Mouse (Mus musculus) cerebellum, adult 18-20 months (tissue): ENCODE data around the gene Nav2.

Experiments
- DNase-seq, 2 experiments: peaks; one replicate each; pipeline ENCODE4 v3.0.0; 2021

Gene Nav2

DNA sequence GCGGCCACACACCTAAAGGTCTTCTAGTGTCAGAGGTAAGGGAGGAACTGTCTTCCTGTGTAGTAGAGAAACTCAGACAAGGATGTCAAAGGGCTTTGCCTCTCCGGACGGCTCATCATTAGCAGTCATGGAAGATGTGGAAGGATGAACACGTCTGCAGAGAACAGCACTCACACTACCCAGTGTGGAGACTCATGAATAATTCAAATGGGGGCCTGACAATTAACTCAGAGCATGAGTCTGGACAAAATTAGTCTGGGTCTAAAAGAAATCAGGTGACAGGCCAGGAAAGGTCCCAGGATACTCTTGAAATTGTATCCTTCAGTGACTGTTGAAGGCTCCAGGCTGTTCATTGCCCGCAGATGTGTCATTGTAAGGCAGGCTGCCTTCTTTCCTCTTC is 17.5 kb upstream of the Nav2 start:
- DNase-seq, result no peak

GRCm38 (mm10) chr7:48893093-48893492 is 15.4 kb upstream of the Nav2 start:
- no peak for DNase-seq

DNA sequence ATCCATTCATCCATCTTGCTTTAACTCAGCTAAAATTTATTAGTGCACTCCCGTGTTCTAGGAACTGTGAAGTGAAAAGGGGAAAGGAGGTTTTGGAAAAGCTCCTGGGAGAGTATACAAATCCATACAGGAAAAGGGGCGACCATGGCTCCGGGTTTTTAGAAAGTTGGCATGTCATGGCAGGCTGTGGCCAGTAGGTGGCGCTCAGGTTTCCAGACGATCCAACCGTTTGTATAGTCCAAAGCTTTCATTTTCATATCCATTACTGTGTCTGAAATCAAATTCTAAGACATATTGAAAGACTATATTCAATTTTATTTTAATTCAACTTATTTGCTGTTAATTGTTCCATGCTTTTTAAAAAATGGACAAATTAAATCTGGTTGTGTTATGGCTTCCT is 14.4 kb upstream of the Nav2 start:
- peak; percentile 60 to 84 for DNase-seq

GRCm38 (mm10) chr7:48894763-48895162 is 13.8 kb upstream of the Nav2 start:
- no peak for DNase-seq

GRCm38 (mm10) chr7:48895475-48895874 is 13.0 kb upstream of the Nav2 start:
- DNase-seq, result no peak

GRCm38 (mm10) chr7:48896051-48896450 is 12.5 kb upstream of the Nav2 start:
- no peak for DNase-seq

DNA sequence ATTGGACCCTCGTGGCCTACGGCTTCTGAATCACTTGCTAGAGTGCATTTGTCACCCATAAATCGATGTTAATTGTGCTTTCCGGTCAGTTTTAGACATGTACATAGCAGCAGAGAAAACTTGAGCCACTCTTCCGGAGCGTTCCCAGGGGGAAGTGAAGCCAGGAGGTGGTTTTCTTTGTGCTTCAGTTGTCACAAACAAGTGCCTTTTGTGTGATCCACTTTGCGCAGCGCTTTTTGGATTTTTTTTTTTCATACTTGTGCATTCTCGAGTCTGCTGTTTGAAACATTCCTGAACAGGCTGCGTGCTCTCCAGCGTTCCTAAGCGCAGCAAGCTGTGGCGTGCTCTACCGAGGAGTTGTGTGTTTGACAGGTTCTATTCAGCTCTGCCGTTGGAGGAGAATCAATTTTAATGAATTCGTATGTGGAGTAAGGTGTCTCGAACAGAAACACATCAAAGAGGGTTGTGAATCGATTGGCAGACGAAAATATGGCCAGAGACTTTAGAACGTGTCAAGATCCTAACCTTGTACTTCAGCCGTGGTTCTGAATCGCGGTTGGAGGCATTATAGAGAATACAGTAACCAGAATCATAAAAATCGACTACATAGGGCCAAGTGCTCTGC is 10.9 kb upstream of the Nav2 start:
- no peak for DNase-seq

GRCm38 (mm10) chr7:48898416-48898815 is 10.1 kb upstream of the Nav2 start:
- DNase-seq, result no peak

DNA sequence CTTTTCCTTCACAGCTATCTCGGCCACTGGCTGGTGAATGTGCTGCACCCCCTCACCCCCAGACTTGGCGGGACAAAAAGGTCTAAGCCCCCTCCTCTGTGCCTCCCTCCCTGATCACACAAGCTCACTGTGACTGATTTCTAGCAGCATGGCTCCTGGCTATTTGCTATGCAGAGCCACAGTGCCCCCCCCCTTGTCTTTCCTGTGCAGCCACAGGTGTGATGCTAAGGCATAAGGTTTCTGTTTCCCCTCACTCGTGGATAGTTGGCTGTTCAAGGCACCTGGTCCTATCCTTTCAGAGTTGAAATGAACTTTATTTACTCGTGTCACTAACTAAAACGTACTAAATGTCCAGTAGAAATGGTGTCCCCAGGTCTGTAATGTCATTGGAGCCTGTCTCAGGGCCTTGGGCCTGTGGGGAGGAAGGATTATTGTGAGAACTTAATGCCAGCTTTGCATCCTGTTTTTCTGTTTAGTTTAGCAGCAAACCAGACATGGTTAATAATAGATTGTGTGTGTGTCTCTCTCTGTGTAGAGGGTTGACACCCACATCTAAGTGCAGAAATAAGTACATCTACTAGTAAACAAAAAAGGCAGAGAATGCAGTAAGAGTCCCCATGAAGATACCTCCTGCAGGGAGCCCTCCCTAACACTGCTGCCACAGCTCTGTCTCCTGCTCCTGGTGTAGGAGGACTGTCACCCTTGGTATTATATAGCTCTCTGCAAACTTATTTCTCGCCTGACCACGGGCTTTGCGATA is 7.9 kb upstream of the Nav2 start:
- no peak for DNase-seq

- no peak for DNase-seq
Measured at GRCm38 (mm10) chr7:48902454-48902853, 6.1 kb upstream of the Nav2 start.

- no peak for DNase-seq
Measured at GRCm38 (mm10) chr7:48909342-48909671, 791 bp downstream of the Nav2 start.

DNA sequence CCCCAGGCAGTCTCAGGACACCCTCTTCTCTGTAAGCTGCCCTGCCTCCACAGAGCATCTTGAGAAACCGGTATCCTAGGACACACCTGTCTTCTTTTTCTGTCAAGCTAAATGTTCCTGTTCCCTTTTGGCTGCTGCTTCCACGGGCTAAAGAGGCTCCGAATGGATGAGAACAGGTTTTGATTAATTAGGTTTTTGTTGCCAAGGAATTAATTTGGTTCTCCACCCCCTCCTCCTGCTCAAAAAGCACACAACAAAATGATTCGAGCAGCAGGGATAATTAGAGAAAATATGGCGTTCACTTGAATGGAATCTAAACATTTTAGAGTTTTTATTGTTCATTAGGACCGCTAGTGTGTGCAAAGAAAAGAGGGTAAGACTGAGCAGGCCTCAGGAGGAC is 1.8 kb downstream of the Nav2 start:
- DNase-seq, result no peak

DNA sequence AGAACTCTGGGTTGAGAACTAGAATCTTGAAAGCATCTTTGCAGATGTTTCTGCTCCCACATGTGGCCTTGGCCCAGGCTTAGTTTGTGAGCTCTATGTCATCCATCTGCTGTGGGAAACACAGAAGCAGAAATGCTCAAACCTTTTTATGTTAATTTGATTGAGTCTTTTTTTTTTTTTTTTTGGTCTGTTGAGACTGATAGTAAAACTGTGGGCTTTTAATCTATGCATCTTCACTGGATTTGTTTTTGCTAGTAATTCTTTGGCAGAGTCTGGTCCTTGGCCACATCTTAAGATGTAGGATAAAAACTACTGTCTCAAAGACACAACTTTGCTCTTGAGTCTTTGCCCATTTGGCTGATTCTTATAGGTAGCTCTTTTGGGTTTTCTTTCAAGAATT is 2.6 kb downstream of the Nav2 start:
- DNase-seq, result no peak

DNA sequence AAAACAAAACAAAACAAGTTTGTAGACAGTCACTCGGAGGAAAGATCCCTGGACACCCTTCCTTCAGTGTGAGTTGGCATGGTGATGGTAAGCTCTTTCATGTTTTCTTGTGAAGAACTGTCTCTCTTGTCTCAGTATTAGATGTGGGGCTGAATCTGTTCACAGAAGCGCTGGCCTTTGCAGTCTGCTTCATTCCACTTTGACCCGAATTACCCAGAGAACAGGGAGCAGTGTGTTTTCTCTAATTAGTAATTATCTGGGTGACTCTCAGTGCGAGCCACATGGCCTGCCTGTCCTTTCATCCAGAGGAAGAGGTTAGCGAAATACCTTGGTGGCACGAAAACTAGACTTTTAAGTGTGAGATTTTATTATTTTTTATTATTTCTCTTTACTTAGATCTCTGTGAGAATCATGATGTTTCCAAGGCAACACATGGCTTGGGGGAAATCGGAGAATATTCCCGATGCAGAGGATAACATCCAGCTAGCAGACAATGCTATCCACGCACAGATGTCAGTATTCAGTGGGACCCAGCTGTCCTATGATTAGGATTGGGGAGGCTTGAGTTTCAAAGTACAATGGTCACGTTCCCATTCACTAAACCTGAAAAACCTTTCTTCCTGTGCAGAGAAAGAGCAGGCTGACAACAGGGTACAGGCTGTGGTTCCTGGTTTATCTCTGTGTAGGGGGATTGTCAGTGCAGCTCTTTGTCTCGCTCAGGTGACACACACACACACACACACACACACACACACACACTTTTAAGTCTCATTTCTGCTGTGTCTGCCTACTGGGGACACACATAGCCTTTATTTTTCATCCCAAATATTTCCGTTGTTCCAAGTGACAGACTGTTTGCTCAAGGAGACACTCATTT is 6.4 kb downstream of the Nav2 start:
- no peak for DNase-seq

- DNase-seq, result no peak
Measured at GRCm38 (mm10) chr7:48917463-48917862, 8.9 kb downstream of the Nav2 start.

DNA sequence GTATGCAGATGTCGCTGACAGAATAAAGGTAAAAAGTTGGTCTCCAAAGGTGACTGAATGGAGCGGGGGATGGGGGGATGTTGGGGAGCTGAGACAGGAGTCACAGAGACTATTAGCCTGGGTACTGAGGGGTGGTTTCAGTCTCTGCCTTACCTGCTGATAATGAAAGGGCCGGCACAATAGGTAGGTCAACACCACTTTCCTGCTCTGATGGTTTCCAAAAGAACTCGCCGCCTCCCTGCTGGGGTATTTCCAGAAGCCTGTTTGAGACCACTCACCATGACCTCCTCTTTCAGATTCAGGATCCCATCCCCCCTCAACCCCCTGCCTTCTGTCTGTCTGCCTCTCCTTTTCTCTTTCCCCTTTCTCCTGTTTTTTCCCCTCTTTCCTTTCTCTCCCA is 9.5 kb downstream of the Nav2 start:
- no peak for DNase-seq

DNA sequence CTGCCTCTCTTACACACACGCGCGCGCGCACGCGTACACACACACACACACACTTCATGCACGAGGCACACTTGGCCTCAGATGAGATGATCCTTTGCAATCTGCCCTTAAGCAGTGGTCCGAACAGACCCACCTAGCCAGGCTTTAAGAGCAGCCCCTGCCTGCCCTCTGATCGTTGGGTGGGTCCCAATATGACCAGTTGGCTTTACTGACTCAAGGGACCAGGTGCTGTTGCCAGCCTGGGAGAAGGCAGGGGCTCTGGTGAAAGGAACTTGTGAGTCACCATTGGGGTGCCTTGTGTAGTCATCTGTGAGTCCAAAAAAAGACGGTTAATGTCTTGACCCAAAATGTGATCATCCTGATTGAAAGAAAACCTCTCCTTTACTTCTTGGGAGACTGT is 9.9 kb downstream of the Nav2 start:
- DNase-seq, result no peak

DNA sequence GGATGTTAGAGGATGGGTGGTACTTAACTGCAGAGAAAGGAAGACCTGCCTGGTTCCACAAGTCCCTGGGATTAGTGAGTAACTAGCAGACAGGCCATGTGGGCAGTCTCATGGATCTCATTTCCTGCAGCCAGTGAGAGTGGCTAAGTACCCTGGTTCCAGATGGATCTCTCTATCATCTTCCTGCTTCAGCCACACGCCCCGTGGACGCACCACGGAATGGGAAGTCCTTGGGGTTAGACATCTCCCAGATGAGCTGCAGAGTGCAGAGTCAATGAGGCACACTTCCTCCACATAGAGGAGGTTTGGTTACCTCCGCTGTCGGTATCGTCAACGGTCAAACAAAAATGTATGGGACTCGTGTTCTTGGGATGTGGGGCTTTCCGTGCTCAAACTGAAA is 15.1 kb downstream of the Nav2 start:
- DNase-seq, result no peak

GRCm38 (mm10) chr7:48925214-48925613 is 16.7 kb downstream of the Nav2 start:
- DNase-seq, result no peak

GRCm38 (mm10) chr7:48928364-48928763 is 19.8 kb downstream of the Nav2 start:
- peak; percentile 76 for DNase-seq

DNA sequence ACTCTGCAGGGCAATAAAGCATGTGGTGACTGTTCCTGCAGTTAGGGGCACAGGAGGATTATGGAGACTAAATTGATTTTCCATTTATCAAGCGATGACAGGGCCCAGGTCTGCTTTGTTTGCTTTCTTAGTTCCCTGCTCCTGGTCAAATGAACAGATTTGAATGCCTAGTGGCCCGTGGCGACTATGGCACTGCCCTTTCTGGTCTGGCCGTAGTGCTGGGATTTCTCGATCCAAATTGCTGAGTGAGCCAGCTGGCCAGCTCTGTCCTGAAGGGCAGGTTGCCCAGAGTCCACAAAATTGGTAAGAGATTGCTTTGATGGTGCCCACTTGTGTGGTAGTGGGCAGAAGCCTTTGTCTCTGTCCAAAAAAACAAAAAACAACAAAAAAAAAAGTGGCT is 21.9 kb downstream of the Nav2 start:
- peak; percentile 88 to 90 for DNase-seq

DNA sequence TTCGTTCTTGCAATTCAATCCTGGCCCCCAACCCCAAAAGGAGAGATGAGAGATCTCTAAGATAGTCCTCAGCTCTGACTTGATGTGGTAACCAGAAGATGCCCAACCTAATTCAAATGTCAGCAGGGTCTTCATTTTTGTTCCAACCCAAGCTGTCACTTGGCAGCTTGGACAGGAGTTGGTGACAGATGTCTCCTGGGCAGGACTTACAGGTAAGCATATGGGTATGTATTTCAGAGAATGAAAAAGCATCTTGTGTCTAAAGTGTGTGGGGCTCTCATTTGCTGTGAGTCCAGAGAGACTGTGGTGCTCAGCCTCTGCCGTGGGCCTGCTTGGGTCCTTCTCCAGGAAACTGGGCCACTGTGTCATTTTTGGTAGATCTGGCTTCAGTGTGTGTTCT is 23.6 kb downstream of the Nav2 start:
- peak; percentile 55 to 69 for DNase-seq

DNA sequence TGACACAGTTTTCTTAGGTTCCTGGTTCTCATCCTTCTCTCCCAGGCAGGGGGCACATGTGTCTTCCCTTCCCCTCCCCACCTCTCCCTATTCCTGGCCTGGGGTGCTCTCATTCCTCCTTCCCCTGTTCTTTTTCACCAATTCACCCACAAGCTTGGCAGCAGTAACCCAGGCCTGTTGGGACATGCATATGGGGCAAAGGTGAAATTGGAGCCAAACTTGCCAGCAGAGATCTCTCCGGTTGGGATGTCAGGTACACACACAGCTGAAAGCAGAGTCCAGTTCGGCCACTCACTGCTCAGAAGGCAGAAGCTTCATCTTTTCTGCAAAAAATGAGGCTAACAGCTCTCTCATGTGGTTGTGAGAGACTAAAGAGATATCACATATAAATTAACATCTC is 26.3 kb downstream of the Nav2 start:
- DNase-seq, result no peak

GRCm38 (mm10) chr7:48937562-48937961 is 29.0 kb downstream of the Nav2 start:
- DNase-seq, result no peak
